Mouse (Mus musculus): ENCODE results near the gene Srrd. TPM values are rescaled to one million over a fixed set of nuclear protein-coding genes. Genes with fewer than 3 reads are reported as not detected.

Srrd gene
- polyA plus RNA-seq, 1 experiment from 2014 or later, result 51.0 TPM

DNA sequence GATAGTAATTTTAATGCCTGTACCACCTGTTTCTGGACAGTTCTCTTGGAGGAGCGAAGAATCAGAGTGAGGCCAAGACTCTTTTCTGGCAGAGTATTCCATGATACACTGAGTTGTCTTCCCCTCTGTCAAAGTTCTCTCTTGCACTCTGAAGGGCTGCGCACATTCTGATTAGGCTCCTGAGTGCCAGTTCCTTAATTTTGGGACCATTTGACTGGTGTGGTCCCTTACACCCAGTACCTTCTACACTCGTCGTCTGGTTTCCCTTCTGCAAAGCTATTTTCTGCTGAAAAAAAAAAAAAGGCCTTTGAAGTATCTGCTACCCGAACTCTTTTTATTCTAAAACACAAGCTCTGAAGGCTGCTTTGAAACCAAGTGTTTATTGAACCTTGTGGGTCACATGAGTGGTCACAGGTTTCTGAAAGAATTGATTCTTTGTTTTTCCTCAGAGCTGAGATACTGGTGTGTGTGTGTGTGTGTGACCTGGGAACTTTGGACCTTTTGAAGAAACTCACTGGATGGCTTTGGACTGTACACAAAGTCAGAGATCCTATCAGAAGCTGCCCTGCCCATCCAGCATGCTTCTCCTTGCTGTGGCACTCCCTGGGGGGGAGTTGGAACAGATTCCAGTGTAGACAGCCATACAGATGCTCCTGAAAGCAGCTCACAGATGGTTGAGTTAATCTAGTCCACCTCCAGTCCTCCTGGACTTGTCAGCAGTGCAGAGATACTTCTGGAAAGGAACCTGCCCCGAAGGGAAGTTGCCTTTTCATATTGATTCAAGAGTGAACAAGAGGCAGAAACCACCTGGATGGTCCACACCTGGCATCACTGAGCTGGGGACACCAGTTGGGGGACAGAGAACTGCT, 1.5 kb upstream of the Srrd start:
- Histone ChIP-seq H3K27ac (ENCODE audit: low read depth) (no peak overlapping the region), H3K9ac (0 out of 2 replicates have a peak overlapping the region, but pooled peaks have one; percentile 9), H3K27me3 (ENCODE audit: insufficient read depth, low read length) (no peaks in the 10 kb centered on the region), H3K4me2 (no peak overlapping the region), H3K4me3 (ENCODE audit: low read depth, low read length) (no peak overlapping the region), H3K36me3 (ENCODE audit: insufficient read depth) (peaks cover 40% of the 10 kb centered on the region), H3K9me3 (ENCODE audit: low read depth, low read length) (no peaks in the 10 kb centered on the region), H3K4me1 (ENCODE audit: insufficient read depth) (0 out of 2 replicates have a peak, but pooled peaks cover 3% of the 10 kb centered on the region)
- DNase-seq (no peak), ATAC-seq (ENCODE audit: insufficient read depth) (no peak)
- WGBS, result 74% methylated on average over 6 of the region's 6 CpGs
- no peak for TF ChIP-seq CTCF (IDR thresholded peaks at IDR 0.05; ENCODE audit: low read depth)

DNA sequence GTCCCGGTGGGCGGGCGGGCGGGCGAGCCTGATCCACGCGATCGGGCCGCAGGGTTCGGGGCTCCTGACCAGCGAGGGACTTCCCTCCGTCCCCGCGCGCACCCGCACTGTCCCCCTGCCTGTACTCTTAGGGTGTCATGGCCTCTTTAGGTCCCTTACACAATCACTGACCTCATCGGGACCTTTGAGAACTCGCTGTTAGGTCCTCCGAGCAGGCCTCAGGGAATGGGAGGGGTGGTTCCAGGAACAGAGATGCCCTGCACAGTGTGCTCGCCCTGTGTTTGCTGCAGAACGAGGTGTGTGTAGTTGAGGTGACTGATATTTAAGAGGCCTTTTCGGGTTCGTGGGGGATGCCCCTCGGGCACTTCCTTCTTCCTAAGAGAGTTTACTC, 360 bp upstream of the Srrd start:
- H3K9ac ChIP-seq, result peak overlapping the region; percentile 88
- H3K9me3 ChIP-seq (ENCODE audit: low read depth, low read length), result no peaks in the 10 kb centered on the region
- H3K4me3 ChIP-seq (ENCODE audit: low read depth, low read length), result peak overlapping the region; percentile 92
- peak; percentile 75 for ATAC-seq (ENCODE audit: insufficient read depth)
- H3K36me3 ChIP-seq (ENCODE audit: insufficient read depth), result peaks cover 42% of the 10 kb centered on the region
- H3K27ac ChIP-seq (ENCODE audit: low read depth), result peak overlapping the region; percentile 54; the same call in 1 of the 2 replicates
- TF ChIP-seq CTCF (IDR thresholded peaks at IDR 0.05; ENCODE audit: low read depth), result no peak
- WGBS, result under 1% methylated on average over 17 of the region's 24 CpGs
- H3K27me3 ChIP-seq (ENCODE audit: insufficient read depth, low read length), result no peaks in the 10 kb centered on the region
- H3K4me2 ChIP-seq, result peak overlapping the region; percentile 84
- H3K4me1 ChIP-seq (ENCODE audit: insufficient read depth), result 0 out of 2 replicates have a peak, but pooled peaks cover 3% of the 10 kb centered on the region
- peak; percentile 57 for DNase-seq

DNA sequence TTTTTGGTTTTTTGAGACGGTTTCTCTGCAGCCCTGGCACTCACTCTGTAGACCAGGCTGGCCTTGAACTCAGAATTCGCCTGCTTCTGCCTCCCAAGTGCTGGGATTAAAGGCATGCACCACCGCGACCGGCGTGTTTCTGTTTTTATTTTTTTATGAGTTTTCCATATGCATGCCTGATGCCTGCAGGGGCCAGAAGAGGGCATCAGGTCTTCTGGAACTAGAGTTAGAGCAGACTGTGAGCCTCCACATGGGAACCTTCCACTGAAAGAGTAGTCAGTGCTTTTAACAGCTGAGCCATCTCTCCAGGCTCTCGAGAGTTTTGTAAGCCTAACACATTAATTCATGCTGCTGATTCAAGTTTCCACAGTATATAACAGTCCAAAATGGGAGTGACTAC, 3.6 kb downstream of the Srrd start:
- Histone ChIP-seq H3K4me1 (ENCODE audit: insufficient read depth) (0 out of 2 replicates have a peak, but pooled peaks cover 3% of the 10 kb centered on the region), H3K36me3 (ENCODE audit: insufficient read depth) (peaks cover 64% of the 10 kb centered on the region), H3K27me3 (ENCODE audit: insufficient read depth, low read length) (no peaks in the 10 kb centered on the region), H3K9me3 (ENCODE audit: low read depth, low read length) (no peaks in the 10 kb centered on the region), H3K9ac (no peak overlapping the region), H3K4me3 (ENCODE audit: low read depth, low read length) (no peak overlapping the region), H3K4me2 (no peak overlapping the region), H3K27ac (ENCODE audit: low read depth) (no peak overlapping the region)
- DNase-seq, result no peak
- TF ChIP-seq CTCF (IDR thresholded peaks at IDR 0.05; ENCODE audit: low read depth), result no peak
- no peak for ATAC-seq (ENCODE audit: insufficient read depth)
- WGBS, result 66% methylated on average over 7 of the region's 7 CpGs

- peaks cover 87% of the 10 kb centered on the region for H3K36me3 ChIP-seq (ENCODE audit: insufficient read depth)
- 92% methylated on average over 22 of the region's 22 CpGs for WGBS
- no peak for TF ChIP-seq CTCF (IDR thresholded peaks at IDR 0.05; ENCODE audit: low read depth)
These were observed 5.8 kb downstream of the Srrd start for GRCm38 (mm10) chr5:112337004-112337403.

DNA sequence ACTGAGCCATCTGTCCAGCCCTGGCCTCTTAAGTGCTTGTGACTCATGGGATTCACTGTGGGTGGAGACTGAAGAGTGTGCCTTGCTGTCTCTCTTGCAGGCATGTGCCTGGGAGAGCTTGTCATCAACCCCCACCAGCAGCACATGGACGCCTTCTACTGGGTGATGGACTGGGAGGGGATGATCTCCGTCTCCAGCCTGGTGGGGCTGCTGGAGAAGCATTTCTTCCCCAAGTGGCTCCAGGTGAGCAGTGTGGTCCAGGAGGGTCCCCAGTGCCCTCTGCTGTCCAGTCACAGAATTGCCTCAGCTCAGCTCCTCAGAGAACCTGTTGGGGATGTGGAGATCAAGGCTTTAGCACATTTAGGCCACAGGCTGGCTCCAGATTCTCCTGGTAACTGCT, 7.4 kb downstream of the Srrd start:
- H3K9me3 ChIP-seq (ENCODE audit: low read depth, low read length), result no peaks in the 10 kb centered on the region
- peak; percentile 76 for TF ChIP-seq CTCF (IDR thresholded peaks at IDR 0.05; ENCODE audit: low read depth)
- 19% methylated on average over 2 of the region's 2 CpGs for WGBS
- H3K36me3 ChIP-seq (ENCODE audit: insufficient read depth), result peaks cover 97% of the 10 kb centered on the region
- H3K4me3 ChIP-seq (ENCODE audit: low read depth, low read length), result no peak overlapping the region
- H3K27me3 ChIP-seq (ENCODE audit: insufficient read depth, low read length), result no peaks in the 10 kb centered on the region
- no peak overlapping the region for H3K9ac ChIP-seq
- DNase-seq, result peak; percentile 67
- no peaks in the 10 kb centered on the region for H3K4me1 ChIP-seq (ENCODE audit: insufficient read depth)
- no peak overlapping the region for H3K4me2 ChIP-seq
- H3K27ac ChIP-seq (ENCODE audit: low read depth), result no peak overlapping the region
- ATAC-seq (ENCODE audit: insufficient read depth), result 0 out of 2 replicates have a peak, but pooled peaks have one; percentile 23

More at GRCm38 (mm10) chr5:112337004-112337403, 5.8 kb downstream of the Srrd start:
- Histone ChIP-seq H3K4me1 (ENCODE audit: insufficient read depth) (0 out of 2 replicates have a peak, but pooled peaks cover 3% of the 10 kb centered on the region), H3K4me2 (no peak overlapping the region), H3K27ac (ENCODE audit: low read depth) (no peak overlapping the region), H3K9me3 (ENCODE audit: low read depth, low read length) (no peaks in the 10 kb centered on the region), H3K4me3 (ENCODE audit: low read depth, low read length) (no peak overlapping the region), H3K27me3 (ENCODE audit: insufficient read depth, low read length) (no peaks in the 10 kb centered on the region), H3K9ac (no peak overlapping the region)
- DNase-seq, result no peak
- no peak for ATAC-seq (ENCODE audit: insufficient read depth)

- H3K4me3 ChIP-seq (ENCODE audit: low read depth, low read length), result no peak overlapping the region
- TF ChIP-seq CTCF (IDR thresholded peaks at IDR 0.05; ENCODE audit: low read depth), result no peak
- H3K4me2 ChIP-seq, result no peak overlapping the region
- peaks cover 73% of the 10 kb centered on the region for H3K36me3 ChIP-seq (ENCODE audit: insufficient read depth)
- no peak for ATAC-seq (ENCODE audit: insufficient read depth)
- DNase-seq, result no peak
- no peak overlapping the region for H3K27ac ChIP-seq (ENCODE audit: low read depth)
- no peaks in the 10 kb centered on the region for H3K27me3 ChIP-seq (ENCODE audit: insufficient read depth, low read length)
- H3K9me3 ChIP-seq (ENCODE audit: low read depth, low read length), result no peaks in the 10 kb centered on the region
- H3K4me1 ChIP-seq (ENCODE audit: insufficient read depth), result peaks cover 7% of the 10 kb centered on the region; the same call in 1 of the 2 replicates
- no peak overlapping the region for H3K9ac ChIP-seq
- WGBS, result 90% methylated on average over 14 of the region's 14 CpGs
These were observed 12.9 kb downstream of the Srrd start for GRCm38 (mm10) chr5:112329805-112330564.

DNA sequence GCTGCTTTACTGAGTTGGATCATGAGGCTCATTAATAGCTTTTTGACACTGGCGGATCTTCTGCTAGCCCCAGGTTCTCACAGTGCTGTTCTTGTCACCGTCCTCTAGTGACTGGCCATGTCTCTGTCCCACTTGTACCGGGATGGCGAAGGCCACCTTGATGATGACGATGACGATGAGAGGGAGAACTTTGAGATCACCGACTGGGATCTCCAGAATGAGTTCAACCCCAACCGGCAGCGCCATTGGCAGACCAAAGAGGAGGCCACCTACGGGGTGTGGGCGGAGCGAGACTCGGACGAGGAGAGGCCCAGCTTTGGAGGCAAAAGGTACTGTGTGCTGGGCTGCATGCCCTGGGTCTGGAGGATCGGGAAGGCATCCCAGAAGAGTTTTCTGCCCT, 15.0 kb downstream of the Srrd start:
- DNase-seq (no peak), ATAC-seq (ENCODE audit: insufficient read depth) (no peak)
- peaks cover 52% of the 10 kb centered on the region for H3K36me3 ChIP-seq (ENCODE audit: insufficient read depth)
- TF ChIP-seq CTCF (IDR thresholded peaks at IDR 0.05; ENCODE audit: low read depth), result no peak
- H3K9ac ChIP-seq, result no peak overlapping the region
- H3K9me3 ChIP-seq (ENCODE audit: low read depth, low read length), result no peaks in the 10 kb centered on the region
- no peak overlapping the region for H3K4me2 ChIP-seq
- peaks cover 7% of the 10 kb centered on the region; the same call in 1 of the 2 replicates for H3K4me1 ChIP-seq (ENCODE audit: insufficient read depth)
- no peak overlapping the region for H3K4me3 ChIP-seq (ENCODE audit: low read depth, low read length)
- no peak overlapping the region for H3K27ac ChIP-seq (ENCODE audit: low read depth)
- no peaks in the 10 kb centered on the region for H3K27me3 ChIP-seq (ENCODE audit: insufficient read depth, low read length)
- 93% methylated on average over 15 of the region's 15 CpGs for WGBS

Measured in lung, embryonic 14.5 days (tissue).